Mouse (Mus musculus): ENCODE measurements around the gene Il18. TPM values are rescaled to one million over a fixed set of nuclear protein-coding genes. Genes with fewer than 3 reads are reported as not detected.

The Il18 gene
- polyA plus RNA-seq, 1 experiment, result 4.4 TPM

GRCm38 (mm10) chr9:50596973-50597372, 42.3 kb downstream of the Il18 start:
- no peak for TF ChIP-seq CTCF (IDR thresholded peaks at IDR 0.05; ENCODE audit: borderline replicate concordance, insufficient read depth, low read length)
- TF ChIP-seq POLR2A (IDR thresholded peaks at IDR 0.05; ENCODE audit: low read depth, low read length), result no peak
- H3K4me3 ChIP-seq (ENCODE audit: insufficient read depth, low read length), result no peak overlapping the region
- H3K27ac ChIP-seq (ENCODE audit: insufficient read depth, low read length), result no peak overlapping the region
- no peaks in the 10 kb centered on the region for H3K4me1 ChIP-seq (ENCODE audit: control insufficient read depth, insufficient read depth, low read length)

DNA sequence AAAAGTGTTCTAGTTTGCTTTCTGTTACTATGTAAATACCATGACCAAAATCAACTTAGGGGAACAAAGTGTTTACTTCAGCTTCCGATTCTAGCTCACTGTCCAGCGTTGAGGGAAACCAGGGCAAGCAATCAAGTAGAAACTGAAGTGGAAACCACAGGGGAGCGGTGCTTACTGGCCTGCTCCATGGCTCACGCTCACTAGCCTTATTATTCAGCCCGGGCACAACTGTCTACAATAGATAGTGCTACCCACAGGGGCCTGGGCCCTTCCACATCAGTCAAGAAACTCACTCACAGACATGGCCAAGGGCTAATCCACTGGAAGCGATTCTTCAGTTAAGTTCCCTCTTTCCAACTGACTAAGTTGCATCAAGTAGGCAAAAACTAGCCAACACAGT, 46.9 kb downstream of the Il18 start:
- TF ChIP-seq CTCF (IDR thresholded peaks at IDR 0.05; ENCODE audit: borderline replicate concordance, insufficient read depth, low read length) (no peak), POLR2A (IDR thresholded peaks at IDR 0.05; ENCODE audit: low read depth, low read length) (no peak)
- H3K27ac ChIP-seq (ENCODE audit: insufficient read depth, low read length), result no peak overlapping the region
- H3K4me1 ChIP-seq (ENCODE audit: control insufficient read depth, insufficient read depth, low read length), result peaks cover 7% of the 10 kb centered on the region
- H3K4me3 ChIP-seq (ENCODE audit: insufficient read depth, low read length), result no peak overlapping the region

GRCm38 (mm10) chr9:50602055-50602845, 47.6 kb downstream of the Il18 start:
- Histone ChIP-seq H3K4me3 (ENCODE audit: insufficient read depth, low read length) (peak overlapping the region; percentile 90), H3K4me1 (ENCODE audit: control insufficient read depth, insufficient read depth, low read length) (peaks cover 7% of the 10 kb centered on the region), H3K27ac (ENCODE audit: insufficient read depth, low read length) (no peak overlapping the region)
- TF ChIP-seq CTCF (IDR thresholded peaks at IDR 0.05; ENCODE audit: borderline replicate concordance, insufficient read depth, low read length), result no peak
- no peak for TF ChIP-seq POLR2A (IDR thresholded peaks at IDR 0.05; ENCODE audit: low read depth, low read length)

DNA sequence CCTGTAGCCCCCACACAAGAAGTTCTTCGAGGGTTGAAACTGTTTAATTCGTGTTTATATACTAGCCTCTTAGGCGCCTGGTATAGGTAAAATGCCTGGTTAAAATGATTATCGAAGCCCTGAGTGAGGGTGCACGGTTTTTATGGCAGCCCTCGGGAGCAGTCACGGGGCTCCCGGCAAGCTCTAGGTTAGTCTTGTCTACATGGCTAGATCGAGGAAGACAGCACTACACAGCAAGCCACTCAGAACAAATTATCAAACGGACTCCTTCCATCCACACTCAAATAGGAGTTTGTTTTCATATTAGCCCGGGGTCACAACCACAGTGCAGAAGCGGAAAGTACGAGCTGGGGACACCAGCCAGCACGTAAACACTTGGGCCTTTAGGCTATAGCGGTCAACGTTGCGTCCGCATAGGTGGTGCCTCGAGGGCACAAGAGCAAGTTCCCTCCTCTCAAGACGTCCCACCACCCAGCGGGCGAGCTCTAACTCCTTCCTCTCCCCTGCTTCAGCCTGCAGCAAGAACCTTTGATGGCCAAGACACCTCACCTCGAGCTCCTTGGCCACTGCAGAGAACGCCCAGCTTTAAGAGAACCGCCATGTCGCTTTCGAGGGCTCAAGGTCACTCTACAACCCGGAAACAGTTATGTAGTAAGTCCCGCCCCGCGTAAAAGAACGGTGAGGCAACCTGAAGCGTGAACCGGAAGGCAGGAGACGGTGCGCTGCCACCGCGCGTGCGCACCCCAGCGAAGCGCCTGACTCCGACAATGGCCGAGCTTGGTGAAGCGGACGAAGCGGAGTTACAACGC, 48.8 kb downstream of the Il18 start, which contains the start of the genes Sdhd and Timm8b:
Gene Sdhd, minus strand, starts transcription at position 624 of the 809 bp plus-strand sequence.
Gene Timm8b, plus strand, starts transcription at position 722 of the 809 bp plus-strand sequence.
- Histone ChIP-seq H3K4me3 (ENCODE audit: insufficient read depth, low read length) (peak within 1 kb of the TSS; percentile 90), H3K4me1 (ENCODE audit: control insufficient read depth, insufficient read depth, low read length) (peaks cover 7% of the 10 kb centered on the region), H3K27ac (ENCODE audit: insufficient read depth, low read length) (peak within 1 kb of the TSS; percentile 70)
- peak; percentile 97 for TF ChIP-seq POLR2A (IDR thresholded peaks at IDR 0.05; ENCODE audit: low read depth, low read length)
- no peak for TF ChIP-seq CTCF (IDR thresholded peaks at IDR 0.05; ENCODE audit: borderline replicate concordance, insufficient read depth, low read length)

DNA sequence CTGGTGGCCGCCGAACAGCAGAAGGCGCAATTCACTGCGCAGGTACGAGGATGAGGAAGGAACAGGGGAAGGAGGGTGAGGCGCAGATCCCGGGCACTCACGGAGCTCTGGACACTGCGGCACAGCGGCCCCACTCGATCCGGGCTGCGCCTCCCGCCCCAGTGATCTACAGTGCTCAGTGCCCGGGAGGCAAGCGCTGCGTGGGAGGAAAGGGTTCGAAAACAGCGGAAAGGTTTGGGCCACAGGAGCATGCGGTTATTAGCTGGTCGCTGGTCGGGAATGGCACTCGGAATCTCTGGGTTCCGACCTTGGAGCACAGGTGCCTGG, 49.3 kb downstream of the Il18 start:
- TF ChIP-seq POLR2A (IDR thresholded peaks at IDR 0.05; ENCODE audit: low read depth, low read length) (no peak), CTCF (IDR thresholded peaks at IDR 0.05; ENCODE audit: borderline replicate concordance, insufficient read depth, low read length) (peak; percentile 34; the same call in 1 of the 2 replicates)
- H3K4me1 ChIP-seq (ENCODE audit: control insufficient read depth, insufficient read depth, low read length), result peaks cover 7% of the 10 kb centered on the region
- H3K4me3 ChIP-seq (ENCODE audit: insufficient read depth, low read length), result peak overlapping the region; percentile 90
- H3K27ac ChIP-seq (ENCODE audit: insufficient read depth, low read length), result peak overlapping the region; percentile 70

DNA sequence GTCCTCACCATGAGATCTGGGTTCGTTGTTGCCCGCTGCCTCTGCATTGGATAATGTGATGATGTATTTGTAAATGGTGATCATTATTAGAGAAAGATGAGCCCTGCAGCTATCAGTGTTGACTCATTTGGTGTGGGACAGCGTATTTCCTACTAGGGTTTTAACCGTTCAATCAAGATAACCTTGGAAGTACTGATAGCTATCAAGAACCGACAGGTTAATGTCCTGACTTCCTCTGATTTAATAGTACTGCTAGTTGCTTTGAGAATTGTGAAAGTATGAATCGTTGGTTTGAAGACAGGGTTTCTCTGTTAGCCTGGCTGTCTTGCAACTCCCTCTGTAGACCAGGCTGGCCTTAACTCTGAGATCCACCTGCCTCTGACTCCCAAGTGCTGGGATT, 49.7 kb downstream of the Il18 start:
- TF ChIP-seq CTCF (IDR thresholded peaks at IDR 0.05; ENCODE audit: borderline replicate concordance, insufficient read depth, low read length) (no peak), POLR2A (IDR thresholded peaks at IDR 0.05; ENCODE audit: low read depth, low read length) (0 out of 2 replicates have a peak, but pooled peaks have one; percentile 6)
- H3K4me3 ChIP-seq (ENCODE audit: insufficient read depth, low read length), result peak overlapping the region; percentile 90
- H3K27ac ChIP-seq (ENCODE audit: insufficient read depth, low read length), result peak overlapping the region; percentile 70
- peaks cover 7% of the 10 kb centered on the region for H3K4me1 ChIP-seq (ENCODE audit: control insufficient read depth, insufficient read depth, low read length)

GRCm38 (mm10) chr9:50612115-50612514, 57.5 kb downstream of the Il18 start:
- H3K4me1 ChIP-seq (ENCODE audit: control insufficient read depth, insufficient read depth, low read length), result no peaks in the 10 kb centered on the region
- H3K27ac ChIP-seq (ENCODE audit: insufficient read depth, low read length), result no peak overlapping the region
- TF ChIP-seq CTCF (IDR thresholded peaks at IDR 0.05; ENCODE audit: borderline replicate concordance, insufficient read depth, low read length) (no peak), POLR2A (IDR thresholded peaks at IDR 0.05; ENCODE audit: low read depth, low read length) (no peak)
- no peak overlapping the region for H3K4me3 ChIP-seq (ENCODE audit: insufficient read depth, low read length)

- Histone ChIP-seq H3K27ac (ENCODE audit: insufficient read depth, low read length) (no peak overlapping the region), H3K4me3 (ENCODE audit: insufficient read depth, low read length) (peak overlapping the region; percentile 87), H3K4me1 (ENCODE audit: control insufficient read depth, insufficient read depth, low read length) (no peaks in the 10 kb centered on the region)
- TF ChIP-seq CTCF (IDR thresholded peaks at IDR 0.05; ENCODE audit: borderline replicate concordance, insufficient read depth, low read length) (no peak), POLR2A (IDR thresholded peaks at IDR 0.05; ENCODE audit: low read depth, low read length) (no peak)
Measured at GRCm38 (mm10) chr9:50616161-50616560, 61.5 kb downstream of the Il18 start.

DNA sequence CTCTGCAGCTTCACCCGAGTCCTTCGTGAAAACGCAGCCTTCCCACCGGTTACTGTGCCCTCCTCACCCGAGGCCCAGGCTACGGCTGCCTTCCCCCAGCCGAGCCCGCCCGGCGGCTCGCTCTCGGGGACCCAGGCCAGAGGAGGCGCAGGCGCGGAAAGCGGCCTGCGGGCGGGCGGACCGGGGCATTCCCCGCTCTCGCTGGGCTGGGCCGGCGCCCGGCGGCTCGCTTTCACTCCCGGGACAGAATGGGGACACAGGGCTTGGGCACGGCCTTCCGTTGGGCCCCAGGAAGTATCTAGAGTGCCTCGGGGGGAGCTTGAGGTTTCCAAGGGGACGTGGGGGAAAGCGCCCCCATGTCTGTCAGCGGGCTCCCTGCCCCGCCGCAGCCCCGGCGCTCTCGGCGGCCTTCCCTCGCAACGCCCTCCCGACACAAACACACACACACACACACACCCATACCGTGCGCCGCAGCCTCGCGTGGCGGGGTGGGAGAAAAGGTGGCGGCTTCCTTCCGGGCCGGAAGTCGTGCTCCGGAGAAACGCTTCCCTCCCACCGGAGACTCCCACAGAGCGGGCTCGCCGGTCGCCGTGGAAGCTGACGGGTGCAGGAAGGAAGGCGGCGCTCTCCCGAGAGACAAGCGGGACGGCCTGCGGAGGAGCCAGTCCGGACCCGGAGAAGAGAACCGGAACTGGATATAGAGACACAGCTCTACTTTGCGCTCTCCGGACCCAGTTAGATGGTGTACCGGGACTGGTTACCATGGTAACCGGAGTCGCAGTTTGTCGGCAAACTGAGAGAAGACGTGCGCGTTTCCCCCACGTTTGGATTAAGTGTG, 62.4 kb downstream of the Il18 start, which contains the start of the genes Pih1d2 and Nkapd1:
Gene Pih1d2, plus strand, starts transcription at position 556 of the 838 bp plus-strand sequence.
Gene Nkapd1, minus strand, starts transcription at position 699 of the 838 bp plus-strand sequence.
- TF ChIP-seq CTCF (IDR thresholded peaks at IDR 0.05; ENCODE audit: borderline replicate concordance, insufficient read depth, low read length) (no peak), POLR2A (IDR thresholded peaks at IDR 0.05; ENCODE audit: low read depth, low read length) (peak; percentile 83)
- Histone ChIP-seq H3K4me1 (ENCODE audit: control insufficient read depth, insufficient read depth, low read length) (no peaks in the 10 kb centered on the region), H3K4me3 (ENCODE audit: insufficient read depth, low read length) (peak within 1 kb of the TSS; percentile 87), H3K27ac (ENCODE audit: insufficient read depth, low read length) (peak within 1 kb of the TSS; percentile 75)

Measured in embryonic fibroblast, embryonic 13.5 days (primary cell).